Mouse (Mus musculus): ENCODE results near the gene Slc25a16. TPM values are rescaled to one million over a fixed set of nuclear protein-coding genes. Genes with fewer than 3 reads are reported as not detected.

Slc25a16 gene
- 13.0 and 13.1 TPM in 2 replicates for polyA plus RNA-seq (2016; fragmentation: Nextera tagmentation; extraction: Ambion mirVana)

GRCm38 (mm10) chr10:62919925-62920765, at the start of gene Slc25a16:
Gene Slc25a16 (plus strand): TSS chr10:62920633.
- peak within 1 kb of the TSS; percentile 68 for H3K4me2 ChIP-seq
- H3K9me3 ChIP-seq: no peaks in the 10 kb centered on the region
- WGBS: 10% methylated on average over 50 of the region's 50 CpGs
- H3K27me3 ChIP-seq: no peaks in the 10 kb centered on the region
- ATAC-seq (ENCODE audit: low FRiP score): peak; percentile 99
- H3K36me3 ChIP-seq (replicated peaks): no peaks in the 10 kb centered on the region
- peak within 1 kb of the TSS; percentile 90 for H3K9ac ChIP-seq
- peaks cover 12% of the 10 kb centered on the region for H3K4me1 ChIP-seq
- peak within 1 kb of the TSS; percentile 87 for H3K27ac ChIP-seq
- peak within 1 kb of the TSS; percentile 99 for H3K4me3 ChIP-seq (replicated peaks)

GRCm38 (mm10) chr10:62874828-62875227, 45.6 kb upstream of the Slc25a16 start:
- no peak overlapping the region for H3K4me3 ChIP-seq (replicated peaks)
- WGBS: 77% methylated on average over 4 of the region's 4 CpGs
- H3K4me2 ChIP-seq: no peak overlapping the region
- H3K4me1 ChIP-seq: no peaks in the 10 kb centered on the region
- H3K36me3 ChIP-seq (replicated peaks): peaks cover 14% of the 10 kb centered on the region; the same call in 1 of the 2 replicates
- H3K27ac ChIP-seq: no peak overlapping the region
- no peak for ATAC-seq (ENCODE audit: low FRiP score)
- H3K9me3 ChIP-seq: no peaks in the 10 kb centered on the region
- no peak overlapping the region for H3K9ac ChIP-seq
- no peaks in the 10 kb centered on the region for H3K27me3 ChIP-seq

GRCm38 (mm10) chr10:62875565-62875964, 44.9 kb upstream of the Slc25a16 start:
- Histone ChIP-seq H3K9ac (no peak overlapping the region), H3K27me3 (no peaks in the 10 kb centered on the region), H3K4me2 (no peak overlapping the region), H3K4me1 (no peaks in the 10 kb centered on the region), H3K9me3 (no peaks in the 10 kb centered on the region), H3K4me3 (replicated peaks) (no peak overlapping the region), H3K36me3 (replicated peaks) (peaks cover 14% of the 10 kb centered on the region; the same call in 1 of the 2 replicates), H3K27ac (no peak overlapping the region)
- no peak for ATAC-seq (ENCODE audit: low FRiP score)
- 92% methylated on average over 4 of the region's 4 CpGs for WGBS

- 90% methylated on average over 13 of the region's 13 CpGs for WGBS
- H3K9me3 ChIP-seq: no peaks in the 10 kb centered on the region
- H3K4me1 ChIP-seq: no peaks in the 10 kb centered on the region
- H3K9ac ChIP-seq: no peak overlapping the region
- H3K27ac ChIP-seq: no peak overlapping the region
- H3K36me3 ChIP-seq (replicated peaks): peaks cover 14% of the 10 kb centered on the region; the same call in 1 of the 2 replicates
- ATAC-seq (ENCODE audit: low FRiP score): no peak
- no peaks in the 10 kb centered on the region for H3K27me3 ChIP-seq
- H3K4me3 ChIP-seq (replicated peaks): no peak overlapping the region
- H3K4me2 ChIP-seq: no peak overlapping the region
Measured at GRCm38 (mm10) chr10:62878056-62878455, 42.4 kb upstream of the Slc25a16 start.

GRCm38 (mm10) chr10:62881211-62881610, 39.2 kb upstream of the Slc25a16 start:
- Histone ChIP-seq H3K9ac (no peak overlapping the region), H3K4me3 (replicated peaks) (no peak overlapping the region), H3K4me1 (peaks cover 10% of the 10 kb centered on the region), H3K27me3 (0 out of 2 replicates have a peak, but pooled peaks cover 9% of the 10 kb centered on the region), H3K9me3 (no peaks in the 10 kb centered on the region), H3K27ac (no peak overlapping the region), H3K4me2 (no peak overlapping the region), H3K36me3 (replicated peaks) (peaks cover 14% of the 10 kb centered on the region; the same call in 1 of the 2 replicates)
- no peak for ATAC-seq (ENCODE audit: low FRiP score)
- 44% methylated on average over 5 of the region's 5 CpGs for WGBS

- no peak overlapping the region for H3K4me3 ChIP-seq (replicated peaks)
- peak overlapping the region; percentile 8 for H3K4me2 ChIP-seq
- no peak for ATAC-seq (ENCODE audit: low FRiP score)
Measured at GRCm38 (mm10) chr10:62883933-62884372, 36.5 kb upstream of the Slc25a16 start.

GRCm38 (mm10) chr10:62884517-62884916, 35.9 kb upstream of the Slc25a16 start:
- Histone ChIP-seq H3K27ac (no peak overlapping the region), H3K4me2 (peak overlapping the region; percentile 8; the same call in 1 of the 2 replicates), H3K4me3 (replicated peaks) (no peak overlapping the region), H3K36me3 (replicated peaks) (peaks cover 3% of the 10 kb centered on the region; the same call in 1 of the 2 replicates), H3K9me3 (no peaks in the 10 kb centered on the region), H3K4me1 (peaks cover 13% of the 10 kb centered on the region), H3K27me3 (0 out of 2 replicates have a peak, but pooled peaks cover 11% of the 10 kb centered on the region), H3K9ac (no peak overlapping the region)
- 42% methylated on average over 1 of the region's 1 CpGs for WGBS
- ATAC-seq (ENCODE audit: low FRiP score): no peak

More at GRCm38 (mm10) chr10:62883933-62884372, 36.5 kb upstream of the Slc25a16 start:
- Histone ChIP-seq H3K9me3 (no peaks in the 10 kb centered on the region), H3K27ac (no peak overlapping the region), H3K36me3 (replicated peaks) (peaks cover 8% of the 10 kb centered on the region; the same call in 1 of the 2 replicates), H3K9ac (no peak overlapping the region), H3K27me3 (0 out of 2 replicates have a peak, but pooled peaks cover 11% of the 10 kb centered on the region), H3K4me1 (peaks cover 13% of the 10 kb centered on the region)
- WGBS: 12% methylated on average over 9 of the region's 9 CpGs

GRCm38 (mm10) chr10:62885460-62885859, 35.0 kb upstream of the Slc25a16 start:
- H3K27me3 ChIP-seq: 0 out of 2 replicates have a peak, but pooled peaks cover 11% of the 10 kb centered on the region

GRCm38 (mm10) chr10:62885969-62886798, 34.2 kb upstream of the Slc25a16 start:
- ATAC-seq (ENCODE audit: low FRiP score): peak; percentile 43
- Histone ChIP-seq H3K9me3 (no peaks in the 10 kb centered on the region), H3K9ac (peak overlapping the region; percentile 68), H3K27me3 (0 out of 2 replicates have a peak, but pooled peaks cover 11% of the 10 kb centered on the region), H3K4me1 (peaks cover 13% of the 10 kb centered on the region), H3K4me2 (peak overlapping the region; percentile 95), H3K4me3 (replicated peaks) (peak overlapping the region; percentile 65), H3K36me3 (replicated peaks) (no peaks in the 10 kb centered on the region), H3K27ac (no peak overlapping the region)
- whole genome bisulfite sequencing: under 1% methylated on average over 38 of the region's 38 CpGs

More at GRCm38 (mm10) chr10:62885460-62885859, 35.0 kb upstream of the Slc25a16 start:
- peak overlapping the region; percentile 65; the same call in 1 of the 2 replicates for H3K4me3 ChIP-seq (replicated peaks)
- H3K36me3 ChIP-seq (replicated peaks): no peaks in the 10 kb centered on the region
- H3K9ac ChIP-seq: peak overlapping the region; percentile 68; the same call in 1 of the 2 replicates
- no peaks in the 10 kb centered on the region for H3K9me3 ChIP-seq
- WGBS: 45% methylated on average over 10 of the region's 10 CpGs
- no peak overlapping the region for H3K27ac ChIP-seq
- no peak for ATAC-seq (ENCODE audit: low FRiP score)
- peak overlapping the region; percentile 95 for H3K4me2 ChIP-seq
- peaks cover 13% of the 10 kb centered on the region for H3K4me1 ChIP-seq

GRCm38 (mm10) chr10:62886799-62887591, 33.4 kb upstream of the Slc25a16 start:
- peak; percentile 84 for ATAC-seq (ENCODE audit: low FRiP score)
- peak overlapping the region; percentile 65 for H3K4me3 ChIP-seq (replicated peaks)
- WGBS: under 1% methylated on average over 56 of the region's 56 CpGs

GRCm38 (mm10) chr10:62891025-62891424, 29.4 kb upstream of the Slc25a16 start:
- ATAC-seq (ENCODE audit: low FRiP score): no peak
- no peak overlapping the region for H3K4me3 ChIP-seq (replicated peaks)
- H3K9ac ChIP-seq: no peak overlapping the region
- 0 out of 2 replicates have a peak, but pooled peaks cover 2% of the 10 kb centered on the region for H3K27me3 ChIP-seq
- 88% methylated on average over 3 of the region's 3 CpGs for WGBS
- H3K27ac ChIP-seq: no peak overlapping the region
- H3K9me3 ChIP-seq: no peaks in the 10 kb centered on the region
- H3K4me1 ChIP-seq: peaks cover 5% of the 10 kb centered on the region
- H3K4me2 ChIP-seq: no peak overlapping the region
- H3K36me3 ChIP-seq (replicated peaks): no peaks in the 10 kb centered on the region

More at GRCm38 (mm10) chr10:62886799-62887591, 33.4 kb upstream of the Slc25a16 start:
- Histone ChIP-seq H3K27ac (peak overlapping the region; percentile 46; the same call in 1 of the 2 replicates), H3K27me3 (0 out of 2 replicates have a peak, but pooled peaks cover 11% of the 10 kb centered on the region), H3K9ac (peak overlapping the region; percentile 68), H3K4me1 (peaks cover 13% of the 10 kb centered on the region), H3K9me3 (no peaks in the 10 kb centered on the region), H3K36me3 (replicated peaks) (no peaks in the 10 kb centered on the region), H3K4me2 (peak overlapping the region; percentile 95)

Data from forebrain, embryonic 12.5 days (tissue).